Mouse (Mus musculus): ENCODE measurements at regions not wholly inside any gene's neighbourhood (a gene's known extent, or its start where the extent isn't known, plus 50 kb on each side); places are given as distances from the start of the nearest gene placed in this dataset.

GRCm38 (mm10) chr5:104728399-104728798, 131.5 kb downstream of the Zfp951 start:
- intact Hi-C loops (cut with DNase I), result no loop called here
- no peak for DNase-seq (ENCODE audit: low spot score in 2 of 2)

- intact Hi-C loops (cut with DNase I), result loop anchor here (5.0 kb wide), 1 partner anchor 195 kb away; no protein-coding TSS in a partner anchor
- no peak for DNase-seq (ENCODE audit: low spot score in 2 of 2)
These were observed 137.3 kb downstream of the Zfp951 start for GRCm38 (mm10) chr5:104722601-104723000.

DNA sequence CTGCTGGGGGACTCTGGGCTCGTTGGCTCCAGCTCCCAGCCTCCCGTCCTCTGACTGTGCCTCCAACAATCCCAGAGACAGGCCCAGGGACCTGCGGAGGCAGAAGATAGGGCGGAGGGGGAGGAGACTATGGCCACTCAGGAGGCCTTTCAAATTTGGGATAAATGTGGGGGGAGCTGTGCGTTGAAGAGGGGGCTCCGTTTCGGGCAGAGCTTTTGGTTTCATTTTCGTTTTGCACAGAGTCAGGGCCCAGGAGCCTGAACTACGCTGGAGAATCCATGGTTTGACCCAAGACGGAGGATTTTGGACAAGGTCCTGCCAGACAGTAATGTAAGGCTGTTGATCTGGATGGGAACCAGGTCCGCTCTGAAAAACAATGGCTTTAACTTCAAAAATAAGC, 142.9 kb downstream of the Zfp951 start:
- intact Hi-C loops (cut with DNase I), result no loop called here
- no peak for DNase-seq (ENCODE audit: low spot score in 2 of 2)

All from left cerebral cortex, postnatal 36 days (tissue).